Mouse (Mus musculus): ENCODE results near the gene R3hdm1.

DNA sequence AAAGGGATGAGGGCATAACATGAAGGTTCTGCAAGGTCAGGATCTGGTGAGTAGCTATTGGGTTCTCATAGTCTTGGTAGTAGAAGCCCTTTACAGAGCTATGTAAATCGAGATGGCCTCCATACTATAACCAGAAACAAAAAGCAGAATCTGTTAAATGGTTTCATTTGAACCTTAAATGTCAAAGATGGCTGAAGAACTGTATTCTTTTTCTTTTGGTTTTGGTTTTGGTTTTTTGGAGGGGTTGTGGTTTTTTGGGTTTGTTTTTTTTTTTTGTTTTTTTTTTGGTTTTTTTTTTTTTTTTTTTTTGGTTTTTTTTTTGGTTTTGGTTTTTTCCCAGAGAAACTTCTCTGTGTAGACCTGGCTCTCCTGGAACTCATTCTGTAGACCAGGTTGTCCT, 94.3 kb downstream of the R3hdm1 start:
- TF ChIP-seq CTCF (conservative IDR thresholded peaks at IDR 0.05; ENCODE audit: low read length) (no peak), POU5F1 (IDR thresholded peaks at IDR 0.05; ENCODE audit: borderline replicate concordance, low read length) (no peak), NANOG (IDR thresholded peaks at IDR 0.05; ENCODE audit: borderline replicate concordance, low read length) (no peak)
